Mouse (Mus musculus): ENCODE measurements around the gene Srrd. TPM values are rescaled to one million over a fixed set of nuclear protein-coding genes. Genes with fewer than 3 reads are reported as not detected.

Gene Srrd
- total RNA-seq (2021): 10 to 100 TPM; 35.5 to 63.7 TPM
- long read RNA-seq, experiment 1, transcript Srrd-203 (7 exons, 1,064 nt): major isoform, 10 of 33 reads
- long read RNA-seq, experiment 1, partial matches to known transcripts: 8 of 33 reads
- long read RNA-seq, experiment 1, other reads (novel, unspliced or antisense): 14 of 33 reads
- long read RNA-seq, experiment 2, partial matches to known transcripts: 1 of 14 reads
- long read RNA-seq, experiment 2, other reads (novel, unspliced or antisense): 7 of 14 reads

GRCm38 (mm10) chr5:112342463-112343204 lies at the start of gene Srrd, which contains the start of gene Hps4:
Gene Srrd, minus strand, starts transcription at chr5:112343040.
Gene Hps4, plus strand, starts transcription at chr5:112343083.
- peak; percentile 91 to 92 for DNase-seq

GRCm38 (mm10) chr5:112391676-112392323 lies 49.0 kb upstream of the Srrd start:
- no peak for DNase-seq

GRCm38 (mm10) chr5:112391002-112391401 lies 48.2 kb upstream of the Srrd start:
- no peak for DNase-seq

GRCm38 (mm10) chr5:112389352-112389751 lies 46.5 kb upstream of the Srrd start:
- no peak for DNase-seq

- DNase-seq: no peak
These were observed 43.1 kb upstream of the Srrd start for GRCm38 (mm10) chr5:112385973-112386372.

GRCm38 (mm10) chr5:112384805-112385472 lies 42.1 kb upstream of the Srrd start:
- no peak for DNase-seq

GRCm38 (mm10) chr5:112382641-112383330 lies 39.9 kb upstream of the Srrd start:
- peak; percentile 74 to 82 for DNase-seq

- no peak for DNase-seq
These were observed 39.2 kb upstream of the Srrd start for GRCm38 (mm10) chr5:112382042-112382441.

- peak; percentile 70 to 73 for DNase-seq
These were observed 38.3 kb upstream of the Srrd start for GRCm38 (mm10) chr5:112381154-112381553.

- peak; percentile 76 to 82 for DNase-seq
These were observed 35.9 kb upstream of the Srrd start for GRCm38 (mm10) chr5:112378716-112379115.

- DNase-seq: no peak
These were observed 34.5 kb upstream of the Srrd start for GRCm38 (mm10) chr5:112377380-112377779.

GRCm38 (mm10) chr5:112376111-112376510 lies 33.3 kb upstream of the Srrd start:
- no peak for DNase-seq

GRCm38 (mm10) chr5:112371933-112372332 lies 29.1 kb upstream of the Srrd start:
- no peak for DNase-seq

- no peak for DNase-seq
These were observed 27.5 kb upstream of the Srrd start for GRCm38 (mm10) chr5:112370236-112370813.

- no peak for DNase-seq
These were observed 26.5 kb upstream of the Srrd start for GRCm38 (mm10) chr5:112369326-112369725.

GRCm38 (mm10) chr5:112368666-112369065 lies 25.8 kb upstream of the Srrd start:
- DNase-seq: no peak

GRCm38 (mm10) chr5:112367929-112368328 lies 25.1 kb upstream of the Srrd start:
- no peak for DNase-seq

GRCm38 (mm10) chr5:112367338-112367737 lies 24.5 kb upstream of the Srrd start:
- no peak for DNase-seq

GRCm38 (mm10) chr5:112366879-112367278 lies 24.0 kb upstream of the Srrd start:
- no peak for DNase-seq

- DNase-seq: no peak
These were observed 21.5 kb upstream of the Srrd start for GRCm38 (mm10) chr5:112364184-112364797.

- DNase-seq: no peak
These were observed 17.2 kb upstream of the Srrd start for GRCm38 (mm10) chr5:112360077-112360476.
